Mouse (Mus musculus) adrenal gland (tissue): ENCODE measurements around the gene Itgb2.

Experiments
- intact Hi-C: fragments of 180-260 bp; cut with DNase I; formaldehyde crosslinking; loops from one replicate; pipeline ENCODE4 v1.15.1; 2025

Itgb2 gene

GRCm38 (mm10) chr10:77613409-77613808, 83.4 kb downstream of the Itgb2 start:
- intact Hi-C loops = no loop called here
